Mouse (Mus musculus) heart, postnatal 10 days (tissue): ENCODE measurements at regions not wholly inside any gene's neighbourhood (a gene's known extent, or its start where the extent isn't known, plus 50 kb on each side); places are given as distances from the start of the nearest gene placed in this dataset.

Experiments used
- DNase-seq, 2 experiments: peaks; one replicate each; pipeline ENCODE4 v3.0.0; 2021
- intact Hi-C: fragments of 180-260 bp; cut with DNase I; formaldehyde crosslinking; loops from one replicate; pipeline ENCODE4 v1.15.1; 2025

GRCm38 (mm10) chr1:149760440-149760839 lies 200.7 kb downstream of the Pla2g4a start:
- intact Hi-C loops: no loop called here
- DNase-seq: no peak

GRCm38 (mm10) chr1:149758783-149759132 lies 202.3 kb downstream of the Pla2g4a start:
- DNase-seq: no peak
- intact Hi-C loops: no loop called here

- DNase-seq: peak; percentile 8 to 41
- intact Hi-C loops: no loop called here
Observed at GRCm38 (mm10) chr1:149758092-149758782, 202.9 kb downstream of the Pla2g4a start.

GRCm38 (mm10) chr1:149753269-149754060 lies 207.6 kb downstream of the Pla2g4a start:
- intact Hi-C loops: no loop called here
- DNase-seq: no peak

- DNase-seq: no peak
- intact Hi-C loops: no loop called here
Observed at GRCm38 (mm10) chr1:149749405-149749804, 211.7 kb downstream of the Pla2g4a start.

- no peak for DNase-seq
- intact Hi-C loops: no loop called here
Observed at GRCm38 (mm10) chr1:149738959-149739358, 222.1 kb downstream of the Pla2g4a start.

GRCm38 (mm10) chr1:149734241-149734640 lies 226.8 kb downstream of the Pla2g4a start:
- intact Hi-C loops: no loop called here
- no peak for DNase-seq

GRCm38 (mm10) chr1:149715171-149715570 lies 245.9 kb downstream of the Pla2g4a start:
- no peak for DNase-seq
- intact Hi-C loops: no loop called here

- intact Hi-C loops: no loop called here
Observed at GRCm38 (mm10) chr1:149712330-149712729, 248.8 kb downstream of the Pla2g4a start.

GRCm38 (mm10) chr1:149705223-149705622 lies 255.9 kb downstream of the Pla2g4a start:
- intact Hi-C loops: no loop called here
- DNase-seq: no peak

More at GRCm38 (mm10) chr1:149712330-149712729, 248.8 kb downstream of the Pla2g4a start:
- DNase-seq: no peak

GRCm38 (mm10) chr1:149699411-149699810 lies 261.7 kb downstream of the Pla2g4a start:
- no peak for DNase-seq
- intact Hi-C loops: no loop called here

GRCm38 (mm10) chr1:149674166-149674565 lies 286.9 kb downstream of the Pla2g4a start:
- no peak for DNase-seq
- intact Hi-C loops: no loop called here

- intact Hi-C loops: no loop called here
- DNase-seq: no peak
Observed at GRCm38 (mm10) chr1:149672571-149672970, 288.5 kb downstream of the Pla2g4a start.

- intact Hi-C loops: no loop called here
- DNase-seq: no peak
Observed at GRCm38 (mm10) chr1:149672117-149672516, 289.0 kb downstream of the Pla2g4a start.

GRCm38 (mm10) chr1:149671091-149671490 lies 290.0 kb downstream of the Pla2g4a start:
- intact Hi-C loops: no loop called here
- no peak for DNase-seq
